Mouse (Mus musculus) natural killer cell, adult 2 months (primary cell): ENCODE results near the gene Kntc1.
A peak's percentile ranks its signal among the peaks of the same experiment; 100 is the strongest.

Experiments used
- DNase-seq, 2 experiments: peaks; one replicate each; pipeline ENCODE4 v3.0.0; 2022; ENCODE audit warnings: low spot score in 2 of 2

The Kntc1 gene

DNA sequence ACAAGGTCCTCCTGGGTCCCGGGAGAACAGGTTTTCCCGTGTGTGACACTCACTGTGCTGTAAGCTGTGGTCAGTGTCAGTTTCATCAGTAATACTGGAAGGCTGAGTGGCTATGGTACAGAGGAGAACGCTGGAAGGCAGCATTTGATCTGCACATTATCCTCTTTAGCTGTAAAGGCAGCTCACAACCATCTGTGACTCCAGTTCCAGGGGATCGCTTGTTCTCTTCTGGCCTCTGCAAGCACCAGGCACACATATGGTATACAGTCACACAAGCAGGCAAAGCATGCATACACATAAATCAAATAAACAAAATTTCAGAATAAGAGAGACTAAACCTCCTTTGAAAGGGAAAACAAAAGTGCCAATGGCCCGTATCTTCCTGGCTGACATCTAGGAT is 59.0 kb downstream of the Kntc1 start:
- no peak for DNase-seq

DNA sequence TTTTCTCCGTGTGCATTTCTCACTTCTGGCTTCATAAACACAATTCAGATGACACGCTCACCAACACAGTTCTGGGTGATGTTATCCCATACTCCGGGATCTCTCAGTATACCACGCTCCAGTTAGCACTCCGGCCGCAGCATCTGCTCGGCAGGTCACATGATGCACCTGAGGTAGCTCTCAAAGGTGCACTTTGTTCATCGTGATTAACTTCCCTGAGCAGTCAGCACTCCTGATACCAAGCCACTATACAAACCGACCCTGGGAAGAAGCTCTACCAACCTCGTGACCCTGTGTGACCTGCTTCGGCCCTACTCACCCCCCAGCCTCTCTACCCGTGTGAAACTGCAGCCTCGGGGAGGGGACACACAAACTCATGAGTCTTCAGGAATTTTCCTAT is 59.6 kb downstream of the Kntc1 start:
- no peak for DNase-seq

DNA sequence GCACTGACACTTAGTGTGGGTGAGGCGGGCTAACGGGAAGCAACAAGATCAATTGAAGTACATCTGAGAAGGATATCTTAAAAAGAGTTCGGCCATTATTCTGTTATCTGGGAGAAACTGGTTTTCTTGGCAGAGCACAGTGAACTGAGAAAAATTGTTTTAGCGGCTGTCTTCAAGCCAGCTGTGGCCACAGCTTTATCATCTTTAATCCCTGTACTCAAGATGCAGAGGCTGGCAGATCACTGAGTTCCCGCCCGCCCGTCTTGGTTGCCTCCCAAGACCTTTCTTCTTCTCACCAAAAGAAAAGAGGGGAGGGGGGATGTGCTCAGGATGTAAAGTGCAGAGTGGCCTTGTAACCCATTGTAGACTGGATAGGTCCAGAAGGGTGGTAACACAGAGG is 67.4 kb downstream of the Kntc1 start:
- no peak for DNase-seq

DNA sequence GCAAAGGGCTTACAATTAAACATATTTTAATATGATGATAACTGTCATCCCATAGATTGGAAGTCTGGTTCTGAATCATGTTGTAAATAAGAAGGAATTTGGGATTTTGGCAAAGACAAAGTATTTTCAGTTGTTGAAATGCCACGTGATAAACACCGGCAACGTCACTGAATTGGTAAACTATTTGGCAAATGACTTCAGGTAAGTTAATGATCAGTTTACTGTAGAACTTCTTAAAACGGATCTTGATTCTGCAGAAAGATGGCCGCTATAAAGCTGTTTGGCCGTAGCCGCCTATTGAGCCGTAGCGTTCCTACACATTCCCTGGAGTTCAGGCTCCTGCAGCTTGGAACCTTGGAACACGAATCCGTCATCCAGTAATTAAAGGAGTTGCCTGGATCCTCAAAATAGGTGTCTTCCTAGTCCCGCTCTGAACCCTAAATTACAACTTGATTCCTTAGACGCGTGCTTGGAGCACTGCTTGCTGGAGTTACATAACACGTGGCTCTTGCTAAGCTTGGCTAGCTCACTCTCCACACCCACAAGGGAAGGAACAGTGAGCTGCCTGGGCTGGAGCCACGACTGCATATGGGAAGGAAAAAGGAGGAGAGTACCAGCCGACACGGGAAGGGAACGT is 69.5 kb downstream of the Kntc1 start:
- DNase-seq: no peak

DNA sequence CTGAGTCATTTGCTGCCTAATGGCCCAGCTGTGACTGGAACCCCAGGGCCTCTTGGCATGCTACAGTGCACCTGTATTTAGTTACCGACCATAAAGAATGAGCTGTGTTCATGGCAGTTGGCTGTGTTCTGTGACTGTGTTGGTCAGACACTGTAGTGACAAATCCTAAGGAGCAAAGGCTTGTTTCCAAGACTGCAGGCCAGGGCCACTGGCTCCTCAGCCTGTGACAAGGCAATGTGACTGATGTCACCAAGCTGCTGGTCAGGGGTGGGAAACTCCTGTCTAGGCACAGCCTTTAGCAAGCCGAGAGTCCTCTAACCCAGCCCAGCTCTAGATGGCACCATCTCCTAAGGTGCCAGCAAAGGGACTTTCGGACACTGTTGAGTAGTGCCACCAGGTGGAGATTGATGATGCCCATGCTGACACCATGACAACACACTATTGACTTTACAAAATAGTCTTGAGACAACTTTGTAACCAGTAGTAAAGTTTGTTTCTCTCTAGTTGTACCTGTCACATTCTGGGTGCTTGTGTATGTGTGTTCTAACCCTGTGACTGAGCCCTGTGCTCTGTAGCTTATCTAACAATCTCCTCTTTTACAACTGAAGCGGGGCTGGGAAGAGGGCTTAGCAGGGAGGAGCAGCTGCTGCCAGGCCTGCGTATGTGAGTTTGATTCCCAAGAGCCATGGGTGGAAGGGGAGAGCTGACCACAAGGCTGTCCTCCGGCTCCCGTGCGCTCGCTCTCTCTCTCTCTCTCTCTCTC is 71.2 kb downstream of the Kntc1 start:
- peak; percentile 6 to 27 for DNase-seq

DNA sequence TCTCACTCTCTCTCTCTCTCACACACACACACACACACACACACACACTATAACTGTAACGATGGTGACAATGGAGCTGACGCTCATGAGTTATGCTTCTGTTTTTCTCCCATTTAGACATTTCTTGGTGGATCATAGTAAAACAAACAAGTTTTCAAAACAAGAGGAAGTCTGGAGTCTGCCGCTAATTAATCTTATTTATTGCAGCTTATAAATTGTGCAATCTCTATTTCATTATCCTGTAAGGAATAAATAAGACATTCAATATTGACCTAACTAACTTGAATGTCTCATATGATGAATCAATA is 71.7 kb downstream of the Kntc1 start:
- DNase-seq: no peak

DNA sequence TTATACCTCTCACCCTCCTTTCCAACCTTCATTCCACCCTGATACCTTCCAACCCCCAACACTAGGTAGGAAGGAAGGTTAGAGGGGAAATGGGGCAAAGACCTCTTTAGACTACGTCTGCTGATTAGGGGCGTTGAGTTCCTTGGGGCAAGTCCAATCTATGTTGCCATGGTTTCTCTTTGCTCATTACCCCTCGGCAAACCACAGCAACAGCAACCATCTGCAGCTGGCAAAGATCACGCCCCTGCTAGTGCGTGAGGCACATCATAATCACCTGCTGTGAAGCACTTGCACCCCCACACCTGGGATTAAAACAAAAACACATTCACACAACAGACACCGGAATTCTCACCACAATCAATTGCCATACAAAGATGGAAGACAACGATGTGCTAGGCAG is 73.2 kb downstream of the Kntc1 start:
- DNase-seq: no peak

DNA sequence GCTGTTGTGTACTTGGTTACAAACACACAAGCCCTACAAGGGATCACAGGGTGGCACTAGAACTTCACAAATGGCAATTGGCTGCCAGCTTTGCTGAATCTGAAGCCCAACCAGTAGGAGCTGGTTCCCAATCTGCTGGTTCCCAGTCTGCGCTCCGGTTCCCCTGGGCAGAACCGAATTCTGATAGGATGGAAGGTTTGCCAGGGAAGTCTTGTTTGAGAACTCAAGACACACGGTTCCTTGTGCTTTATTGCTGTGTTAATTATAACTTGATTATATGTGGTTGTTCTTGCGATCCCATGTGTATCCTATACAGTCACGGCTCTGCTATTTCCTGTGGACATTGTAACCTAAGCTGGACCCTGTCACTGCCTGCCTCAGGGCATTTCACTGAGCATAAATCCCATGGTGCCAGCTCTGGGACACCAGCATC is 78.2 kb downstream of the Kntc1 start:
- DNase-seq: no peak

DNA sequence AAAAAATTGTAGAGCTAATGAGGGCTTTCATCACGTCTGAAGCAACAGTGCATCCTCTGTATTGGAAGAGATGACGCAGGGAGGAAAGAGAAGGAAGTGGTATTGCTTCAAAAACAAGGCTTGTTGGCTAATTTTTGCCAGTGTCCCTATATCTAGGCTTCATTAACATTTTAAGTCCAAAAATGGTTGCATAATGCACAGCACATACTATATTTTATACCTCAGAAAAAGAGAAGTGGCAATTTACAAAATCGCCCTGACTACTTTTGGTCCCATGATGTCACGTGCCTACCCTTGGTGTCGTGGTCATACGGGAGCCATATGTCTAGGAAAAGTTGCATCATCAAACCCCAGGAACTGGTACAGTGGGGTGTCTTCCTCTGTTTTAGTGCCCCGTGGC is 82.8 kb downstream of the Kntc1 start:
- DNase-seq: no peak

DNA sequence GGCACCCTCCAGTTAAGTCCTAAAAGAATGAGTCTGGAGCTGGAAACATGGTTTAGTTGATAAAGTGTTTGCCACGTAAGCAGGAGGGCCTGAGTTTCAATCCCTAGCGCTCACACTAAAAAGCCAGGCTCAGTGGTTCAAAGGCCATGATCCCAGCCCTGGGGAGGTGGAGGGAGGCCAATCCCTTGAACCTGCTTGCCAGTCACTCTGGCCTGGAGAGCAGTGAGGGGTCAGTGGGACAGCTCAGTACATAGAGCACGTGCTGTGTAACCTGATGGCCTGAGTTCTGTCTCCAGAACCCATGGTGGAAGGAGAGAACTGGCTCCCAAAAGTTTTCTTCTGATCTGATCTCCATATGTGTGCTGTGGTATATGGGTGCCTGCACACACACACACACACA is 85.3 kb downstream of the Kntc1 start:
- no peak for DNase-seq

DNA sequence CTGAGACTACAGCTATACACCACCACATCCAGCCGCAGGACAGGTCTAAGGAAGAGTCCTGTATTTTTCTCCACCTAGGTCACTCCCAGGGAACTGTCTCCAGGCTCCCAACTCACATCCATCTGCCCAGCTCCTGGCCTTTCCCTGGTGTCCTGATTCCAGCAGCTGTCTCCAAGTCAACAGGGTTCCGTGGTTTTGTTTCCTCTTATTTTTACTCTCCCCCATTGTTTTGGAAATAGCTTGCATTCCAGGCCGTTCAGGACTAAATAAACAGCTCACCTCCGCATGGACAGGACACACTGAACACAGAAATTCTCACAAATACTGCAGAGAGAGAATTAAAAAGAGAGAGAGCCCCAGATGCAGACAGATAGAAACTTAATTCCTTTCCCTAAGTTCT is 87.9 kb downstream of the Kntc1 start:
- DNase-seq: no peak

DNA sequence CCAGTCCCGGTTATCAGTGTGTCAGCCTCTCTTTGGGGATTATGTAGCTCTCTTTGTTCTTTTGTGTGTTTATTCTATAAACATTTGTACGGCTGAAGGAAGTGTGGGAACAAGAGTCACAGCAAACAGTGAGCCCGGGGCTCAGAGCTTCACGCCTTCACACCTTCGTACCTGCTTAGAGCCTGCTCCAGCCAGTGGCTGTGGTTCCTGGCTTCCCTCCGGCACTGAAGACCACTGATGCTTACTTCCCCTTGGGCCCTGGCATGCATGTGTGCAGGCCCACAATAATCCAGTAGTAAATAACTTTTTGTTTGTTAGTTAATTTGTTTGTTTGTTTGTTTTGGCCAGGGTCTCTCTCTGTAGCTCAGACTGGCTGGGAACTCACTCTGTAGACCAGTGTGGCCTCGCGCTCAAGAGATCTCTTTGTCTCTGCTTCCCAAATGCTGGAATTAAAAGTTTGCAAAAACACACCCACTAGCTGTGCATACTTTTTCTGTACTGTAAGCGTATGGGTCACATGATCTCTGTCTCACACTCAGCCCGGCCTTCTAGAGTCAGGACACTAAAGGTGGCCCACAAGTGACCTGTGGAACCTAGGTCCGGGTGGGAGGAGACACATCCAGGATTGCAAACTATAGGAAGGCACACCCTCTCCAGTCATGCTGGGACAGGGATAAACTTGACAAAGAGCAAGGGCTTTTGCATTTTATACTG is 92.9 kb downstream of the Kntc1 start:
- DNase-seq: no peak

DNA sequence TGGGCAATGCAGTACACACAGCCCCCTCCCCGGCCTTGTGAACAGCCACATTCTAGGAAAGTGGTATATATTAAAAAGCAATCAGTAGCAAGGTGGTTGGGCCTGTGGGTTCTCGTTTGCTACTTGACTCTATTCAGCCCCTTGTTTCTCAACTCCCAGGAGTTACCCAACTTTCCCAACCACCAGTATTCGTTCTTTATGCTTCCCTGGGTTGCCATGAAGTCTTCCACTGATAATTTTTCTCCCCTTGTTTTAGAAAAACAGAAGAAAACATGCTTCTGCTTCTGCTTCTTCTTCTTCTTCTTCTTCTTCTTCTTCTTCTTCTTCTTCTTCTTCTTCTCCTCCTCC is 93.4 kb downstream of the Kntc1 start:
- no peak for DNase-seq

DNA sequence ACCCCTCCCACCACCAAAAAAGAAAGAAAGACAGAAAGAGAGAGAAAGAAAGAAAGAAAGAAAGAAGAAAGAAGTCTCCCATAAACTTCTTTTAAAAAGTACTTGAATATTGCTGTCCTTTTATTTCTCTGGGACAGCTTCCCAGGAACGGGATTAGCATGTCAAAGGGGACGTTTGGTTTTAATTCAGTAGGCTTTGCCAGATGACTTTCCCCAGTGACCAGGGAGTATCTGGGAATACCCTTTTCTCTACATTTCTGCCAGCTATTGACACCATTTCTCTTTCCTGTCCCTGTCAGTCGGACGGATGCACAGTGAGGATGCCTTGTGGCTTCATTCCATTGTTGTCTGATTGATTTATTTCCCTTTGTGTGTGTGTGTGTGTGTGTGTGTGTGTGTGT is 94.3 kb downstream of the Kntc1 start:
- DNase-seq: no peak

DNA sequence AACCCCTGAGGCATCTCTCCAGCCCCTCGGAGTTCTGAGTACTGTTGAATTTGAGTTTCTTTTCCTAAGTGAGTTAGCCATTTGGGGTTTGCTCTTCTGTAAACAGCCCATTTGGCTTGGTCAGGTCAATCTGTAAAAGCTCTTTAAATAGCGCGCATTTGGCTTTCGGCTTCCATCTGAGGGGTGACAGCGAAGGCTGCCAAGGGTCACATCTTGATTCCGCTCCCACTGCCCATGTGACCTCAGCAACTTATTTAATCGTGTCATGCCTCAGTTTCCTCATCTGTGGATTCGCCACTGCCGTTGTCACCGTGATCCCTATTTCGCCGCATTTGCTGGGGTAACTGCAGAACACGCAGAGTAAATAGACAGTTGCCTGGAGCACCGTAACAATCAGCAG is 94.8 kb downstream of the Kntc1 start:
- DNase-seq: no peak

DNA sequence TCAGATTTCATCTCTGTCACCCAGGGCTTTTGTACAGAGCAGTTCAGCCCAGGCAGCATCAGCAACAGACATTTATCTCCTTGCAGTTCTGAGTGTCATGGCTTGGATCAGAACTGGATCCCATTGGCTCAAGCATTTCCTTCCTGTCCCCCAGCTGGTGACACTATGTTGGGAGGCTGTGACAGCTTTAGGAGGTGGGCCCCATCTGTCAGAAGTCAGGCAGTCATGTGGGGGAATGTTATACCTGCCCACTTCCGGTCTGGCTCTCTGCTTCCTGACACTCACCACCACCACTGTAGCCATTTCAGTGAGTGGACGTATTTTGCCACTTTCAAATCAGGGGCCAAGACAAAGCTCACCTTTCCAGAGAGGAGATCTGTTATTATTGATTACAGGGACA is 101.9 kb downstream of the Kntc1 start:
- DNase-seq: peak; percentile 43 to 55

DNA sequence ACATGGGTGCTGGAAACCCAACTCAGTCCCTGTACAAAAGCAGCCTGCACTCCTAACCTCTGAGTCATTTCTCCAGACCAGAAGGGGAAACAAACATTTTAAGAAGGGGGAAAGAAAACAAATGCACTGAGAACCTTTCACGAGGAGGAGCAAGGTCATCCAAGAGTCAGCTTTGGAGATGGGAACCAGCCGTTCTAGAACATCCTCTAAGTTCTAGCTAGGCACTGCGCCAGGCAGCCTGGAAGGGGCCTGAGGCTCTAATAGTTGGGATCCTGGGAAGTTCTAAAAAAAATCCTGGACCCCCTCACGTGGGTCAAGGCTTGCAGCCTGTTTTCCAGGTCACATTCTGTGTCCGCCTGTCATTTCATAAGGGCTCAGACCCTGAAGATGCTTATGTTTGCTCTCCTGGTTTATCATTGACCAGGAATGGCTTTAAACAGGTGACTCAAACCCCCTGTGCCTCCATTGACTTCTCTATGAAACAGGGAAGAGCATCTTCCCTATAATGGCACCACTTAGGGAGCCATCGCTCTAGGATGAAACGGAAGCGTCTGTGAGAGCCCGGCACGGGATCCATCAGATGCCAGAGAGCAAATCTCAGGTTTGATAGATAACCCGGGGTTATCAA is 104.5 kb downstream of the Kntc1 start:
- no peak for DNase-seq

DNA sequence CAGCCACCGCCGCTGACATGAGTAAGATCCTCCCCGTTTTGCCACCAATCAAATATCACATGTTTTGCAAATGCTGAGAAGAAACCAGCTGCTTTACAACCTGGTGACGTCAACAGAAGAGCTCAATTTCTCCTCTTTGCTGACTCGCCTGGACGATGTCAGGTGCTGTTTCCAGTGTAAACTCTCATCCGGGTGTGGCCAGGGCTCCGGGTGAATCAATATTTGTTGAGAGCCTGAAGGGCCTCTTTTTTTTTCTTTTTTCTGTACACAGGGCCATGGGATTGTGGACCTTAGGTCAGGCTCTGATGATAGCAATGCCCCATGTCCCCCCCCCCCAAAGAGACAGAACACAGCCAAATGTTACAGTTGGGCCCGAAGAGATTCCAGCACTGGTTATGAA is 105.0 kb downstream of the Kntc1 start:
- DNase-seq: no peak

DNA sequence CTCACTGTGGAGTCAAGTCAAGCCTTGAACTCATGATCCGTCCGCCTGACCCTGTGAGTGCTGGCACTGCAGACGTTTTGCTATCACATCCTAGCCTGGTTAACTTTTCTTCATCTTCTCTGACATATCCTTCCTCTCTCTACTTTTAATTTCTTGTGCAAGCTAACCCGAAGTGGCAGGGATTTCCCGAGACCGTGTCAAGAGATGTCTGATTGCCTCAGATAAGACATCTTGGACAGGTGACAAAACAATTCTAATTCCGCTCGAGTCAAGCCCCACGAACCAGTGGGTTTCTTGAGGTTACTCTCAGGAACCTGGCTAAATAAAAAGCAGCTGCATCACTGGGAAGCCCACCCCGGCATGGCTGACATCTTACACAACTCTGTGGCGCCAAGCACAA is 109.3 kb downstream of the Kntc1 start:
- peak; percentile 10 to 37 for DNase-seq

DNA sequence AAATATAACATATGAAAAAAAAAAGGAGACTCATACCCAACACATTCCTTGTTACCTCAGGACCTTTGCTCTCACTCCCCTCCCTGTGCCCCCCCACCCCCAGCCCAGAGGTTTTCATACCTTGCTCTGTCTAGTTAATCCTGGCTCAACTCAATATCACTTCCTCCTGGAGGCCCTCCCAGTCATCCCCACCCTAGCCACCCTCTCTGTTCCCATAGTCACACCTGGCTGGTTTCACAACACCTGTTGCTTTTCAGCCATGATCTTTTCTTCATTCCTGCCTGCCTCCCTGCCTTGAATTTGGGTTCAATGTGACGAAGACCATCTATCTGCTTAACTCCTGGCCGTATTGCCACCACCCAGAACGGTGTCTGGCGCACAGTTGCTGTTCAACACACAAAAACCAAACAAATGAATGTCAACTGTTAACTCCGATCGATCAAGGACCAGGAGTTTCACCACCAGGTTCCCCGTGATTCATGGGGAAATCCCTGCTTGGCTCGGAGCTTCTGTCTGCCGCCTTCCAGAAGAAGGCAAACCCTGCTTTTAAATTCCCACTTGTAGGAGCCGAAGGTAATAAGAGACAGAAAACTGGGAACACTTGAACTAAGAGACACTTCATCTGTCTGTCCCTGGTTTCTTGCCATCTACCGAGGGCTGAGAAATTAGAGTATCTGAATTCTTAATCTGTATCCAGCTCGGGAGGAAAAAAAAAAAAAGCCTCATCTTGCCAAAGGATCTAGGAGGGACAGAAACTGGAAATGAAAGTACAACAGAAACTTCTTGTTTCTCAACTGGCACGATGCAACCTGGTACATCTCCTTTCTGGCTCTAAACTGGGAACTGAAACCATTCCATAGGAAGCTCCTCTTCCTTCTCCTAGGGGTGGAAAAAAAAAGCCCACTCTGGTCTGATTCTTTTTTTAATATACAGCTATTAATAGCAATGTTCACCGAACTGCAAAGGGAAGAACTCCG is 113.1 kb downstream of the Kntc1 start:
- DNase-seq: no peak

DNA sequence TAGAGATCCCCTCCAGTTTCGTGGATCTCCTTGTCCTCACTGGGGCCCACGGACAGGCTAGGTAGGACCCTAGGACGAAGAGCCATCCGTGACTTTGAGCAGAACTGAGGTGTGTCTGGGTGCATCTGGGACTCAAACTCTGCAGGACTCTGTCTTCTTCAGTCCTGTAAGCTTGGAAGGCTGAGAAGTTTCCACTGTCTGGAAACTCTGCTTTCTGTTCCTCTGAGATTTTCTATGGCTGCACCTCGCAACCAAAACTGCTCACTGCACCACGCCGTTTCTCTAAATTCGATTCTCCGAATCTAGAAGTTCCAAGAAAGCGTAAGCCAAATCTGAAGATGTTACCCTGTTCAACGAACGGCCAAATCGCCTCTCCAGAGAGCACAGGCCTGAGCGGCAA is 114.4 kb downstream of the Kntc1 start:
- no peak for DNase-seq

DNA sequence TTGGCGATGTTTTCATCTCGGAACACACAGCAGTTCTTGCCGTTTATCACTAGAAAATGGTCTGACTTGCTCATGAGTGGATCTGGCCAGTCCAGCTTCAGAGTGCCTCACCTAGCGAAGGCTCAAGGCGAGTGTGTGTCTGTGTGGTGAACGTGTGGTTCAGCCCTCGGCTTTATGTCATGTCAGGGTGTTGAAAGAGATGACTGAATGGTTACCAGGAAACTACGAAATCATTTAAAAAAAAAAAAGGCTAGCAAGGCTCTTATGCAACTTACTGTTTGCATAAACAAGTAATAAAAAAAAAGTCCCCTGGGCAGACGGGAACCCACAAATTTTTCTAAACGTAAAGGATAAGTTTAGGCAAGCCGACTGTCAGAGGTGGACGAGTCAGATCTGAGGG is 115.8 kb downstream of the Kntc1 start, which contains the start of gene Hcar2:
Hcar2 (minus strand) TSS at position 135 of the 400 bp plus-strand sequence.
- DNase-seq: peak in 1 of 2 experiments; percentile 41
